Mouse (Mus musculus): ENCODE results near the gene Rbck1. TPM values are rescaled to one million over a fixed set of nuclear protein-coding genes. Genes with fewer than 3 reads are reported as not detected.

Gene Rbck1
- polyA plus RNA-seq, 1 experiment from 2014 or later: 72.9 TPM

DNA sequence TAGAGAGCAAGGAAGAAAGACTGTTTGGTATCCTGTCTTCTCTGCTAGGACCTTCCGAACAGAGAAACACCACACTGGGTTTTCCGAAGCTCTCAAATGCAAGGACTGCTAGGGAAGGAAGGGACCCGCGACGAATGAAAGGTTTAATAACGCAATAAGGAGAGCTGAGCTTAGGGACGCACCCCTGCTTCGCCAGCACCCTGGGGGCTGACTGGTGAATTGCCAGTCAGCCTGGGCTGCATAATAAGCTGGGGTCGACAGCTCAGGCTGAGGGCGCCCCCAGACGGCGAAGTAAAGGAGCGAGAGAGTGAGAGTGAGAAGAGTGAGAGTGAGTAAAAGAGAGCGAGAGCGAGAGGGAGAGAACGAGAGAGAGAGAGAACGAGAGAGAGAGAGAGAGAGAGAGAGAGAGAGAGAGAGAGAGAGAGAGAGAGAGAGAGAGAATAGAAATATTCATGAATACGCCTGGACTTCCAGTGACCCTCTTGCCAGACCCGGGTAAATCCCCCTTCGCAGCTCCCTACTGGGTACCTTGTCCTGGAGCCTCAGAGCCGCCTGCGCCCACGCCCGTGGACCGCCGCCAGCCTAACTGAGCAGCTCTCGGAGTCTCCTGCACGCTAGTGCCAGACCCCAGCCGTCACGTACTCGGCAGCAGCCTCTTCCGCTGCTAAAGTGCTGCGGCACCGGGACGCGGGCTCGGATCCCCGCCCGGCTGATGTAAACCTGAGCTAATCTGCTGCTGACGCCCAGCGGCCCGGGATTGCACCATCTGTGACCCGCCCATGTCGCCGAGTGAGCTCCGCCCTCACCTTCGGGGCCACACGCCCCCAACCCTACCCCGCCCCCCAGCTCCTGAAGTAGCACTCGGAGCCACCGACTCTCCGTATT is 11.1 kb upstream of the Rbck1 start, which contains the start of gene Trib3:
TSS of gene Trib3 (minus strand) at position 704 of the 885 bp plus-strand sequence.
- Histone ChIP-seq H3K9ac (replicated peaks) (peak within 1 kb of the TSS; percentile 65), H3K4me2 (peak within 1 kb of the TSS; percentile 91), H3K4me3 (replicated peaks) (peak within 1 kb of the TSS; percentile 57), H3K9me3 (no peaks in the 10 kb centered on the region), H3K36me3 (no peaks in the 10 kb centered on the region), H3K27ac (no peak within 1 kb of the TSS), H3K4me1 (replicated peaks) (peaks cover 12% of the 10 kb centered on the region; the same call in 1 of the 2 replicates), H3K27me3 (peaks cover 32% of the 10 kb centered on the region)
- under 1% methylated on average over 52 of the region's 52 CpGs for WGBS
- peak; percentile 69 for ATAC-seq (ENCODE audit: insufficient number of reproducible peaks, insufficient read depth, low FRiP score, low TSS enrichment, low read depth)

DNA sequence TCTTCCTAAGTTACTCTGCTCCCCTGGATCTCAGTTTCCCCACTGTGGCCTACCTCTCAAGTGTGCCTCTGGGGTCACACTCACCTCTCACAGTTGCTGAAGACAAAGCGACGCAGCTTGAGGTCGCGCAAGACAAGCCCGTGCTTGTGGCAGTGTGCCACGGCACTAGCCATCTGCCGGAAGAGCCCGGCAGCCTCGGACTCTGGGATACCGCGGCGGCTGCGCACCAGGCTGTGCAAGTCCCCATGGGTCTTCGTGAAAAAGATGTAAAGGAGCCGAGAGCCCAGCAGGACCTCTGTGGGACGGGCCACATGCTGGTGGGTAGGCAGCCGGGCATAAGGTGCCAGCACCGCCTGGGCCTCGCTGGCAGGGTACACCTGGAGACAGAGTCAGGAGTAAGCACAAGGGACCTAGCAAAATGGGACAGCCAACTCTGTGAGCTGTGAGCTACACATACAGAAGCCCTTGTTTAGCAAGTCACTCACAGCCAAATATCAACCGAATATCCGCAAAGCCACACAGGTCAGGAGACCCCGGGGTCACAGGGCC is 7.3 kb upstream of the Rbck1 start:
- H3K9ac ChIP-seq (replicated peaks): no peak overlapping the region
- H3K27me3 ChIP-seq: peaks cover 37% of the 10 kb centered on the region
- no peak for ATAC-seq (ENCODE audit: insufficient number of reproducible peaks, insufficient read depth, low FRiP score, low TSS enrichment, low read depth)
- peaks cover 12% of the 10 kb centered on the region; the same call in 1 of the 2 replicates for H3K4me1 ChIP-seq (replicated peaks)
- H3K4me2 ChIP-seq: no peak overlapping the region
- no peak overlapping the region for H3K27ac ChIP-seq
- no peaks in the 10 kb centered on the region for H3K9me3 ChIP-seq
- H3K36me3 ChIP-seq: no peaks in the 10 kb centered on the region
- WGBS: 85% methylated on average over 22 of the region's 22 CpGs
- no peak overlapping the region for H3K4me3 ChIP-seq (replicated peaks)

DNA sequence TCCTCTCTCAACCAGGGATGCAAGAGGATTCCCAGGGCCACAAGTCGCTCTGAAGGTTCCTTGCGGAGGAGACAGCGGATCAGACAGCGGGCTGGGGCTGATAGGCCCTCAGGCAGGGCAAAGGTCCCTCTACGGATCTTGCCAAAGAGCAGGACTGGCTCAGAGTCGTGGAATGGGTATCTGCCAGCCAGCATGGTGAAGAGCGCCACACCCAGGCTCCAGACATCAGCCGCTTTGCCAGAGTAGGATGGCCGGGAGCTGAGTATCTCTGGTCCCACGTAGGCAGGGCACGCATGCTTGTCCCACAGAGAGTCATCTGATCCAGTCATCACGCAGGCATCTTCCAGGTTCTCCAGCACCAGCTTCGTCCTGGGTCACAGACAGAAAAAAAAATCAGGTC is 5.9 kb upstream of the Rbck1 start:
- peaks cover 5% of the 10 kb centered on the region; the same call in 1 of the 2 replicates for H3K4me1 ChIP-seq (replicated peaks)
- 83% methylated on average over 13 of the region's 13 CpGs for WGBS
- no peak overlapping the region for H3K9ac ChIP-seq (replicated peaks)
- H3K27ac ChIP-seq: no peak overlapping the region
- peaks cover 31% of the 10 kb centered on the region for H3K27me3 ChIP-seq
- no peak for ATAC-seq (ENCODE audit: insufficient number of reproducible peaks, insufficient read depth, low FRiP score, low TSS enrichment, low read depth)
- H3K4me3 ChIP-seq (replicated peaks): no peak overlapping the region
- H3K9me3 ChIP-seq: no peaks in the 10 kb centered on the region
- no peaks in the 10 kb centered on the region for H3K36me3 ChIP-seq
- no peak overlapping the region for H3K4me2 ChIP-seq

DNA sequence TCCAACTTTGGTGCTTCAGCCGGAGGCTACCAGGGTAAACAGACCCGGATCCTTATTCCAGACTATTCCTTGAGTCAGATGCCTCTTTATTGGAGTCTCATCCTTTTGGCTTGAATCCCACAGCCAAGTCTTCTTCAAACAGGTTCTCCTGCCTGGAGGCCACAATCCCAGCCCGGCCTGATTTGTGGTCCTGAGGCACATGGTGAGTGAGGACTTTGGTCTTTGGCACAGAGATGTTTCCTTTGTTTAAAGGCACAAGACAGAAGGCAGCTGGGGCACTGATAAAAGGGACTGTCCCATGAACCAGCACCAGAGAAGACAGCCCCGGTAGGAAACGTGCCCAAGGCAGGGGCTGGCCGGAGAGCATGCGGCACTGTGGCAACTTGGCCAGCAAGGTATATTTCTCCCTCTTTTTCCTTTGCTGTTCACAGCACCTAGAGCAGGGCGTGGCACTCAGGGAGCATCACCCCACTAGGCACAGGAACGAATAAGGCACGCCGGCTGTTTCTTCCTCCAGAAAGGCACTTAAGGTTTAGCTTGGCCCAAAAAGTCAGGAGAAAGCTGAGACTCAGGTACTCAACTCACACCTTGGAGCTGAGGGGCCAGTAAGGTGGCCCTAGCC is 5.2 kb upstream of the Rbck1 start:
- H3K9ac ChIP-seq (replicated peaks): no peak overlapping the region
- no peaks in the 10 kb centered on the region for H3K4me1 ChIP-seq (replicated peaks)
- peaks cover 26% of the 10 kb centered on the region for H3K27me3 ChIP-seq
- no peaks in the 10 kb centered on the region for H3K9me3 ChIP-seq
- 83% methylated on average over 11 of the region's 11 CpGs for WGBS
- H3K4me3 ChIP-seq (replicated peaks): no peak overlapping the region
- no peaks in the 10 kb centered on the region for H3K36me3 ChIP-seq
- H3K4me2 ChIP-seq: no peak overlapping the region
- H3K27ac ChIP-seq: no peak overlapping the region
- ATAC-seq (ENCODE audit: insufficient number of reproducible peaks, insufficient read depth, low FRiP score, low TSS enrichment, low read depth): no peak

DNA sequence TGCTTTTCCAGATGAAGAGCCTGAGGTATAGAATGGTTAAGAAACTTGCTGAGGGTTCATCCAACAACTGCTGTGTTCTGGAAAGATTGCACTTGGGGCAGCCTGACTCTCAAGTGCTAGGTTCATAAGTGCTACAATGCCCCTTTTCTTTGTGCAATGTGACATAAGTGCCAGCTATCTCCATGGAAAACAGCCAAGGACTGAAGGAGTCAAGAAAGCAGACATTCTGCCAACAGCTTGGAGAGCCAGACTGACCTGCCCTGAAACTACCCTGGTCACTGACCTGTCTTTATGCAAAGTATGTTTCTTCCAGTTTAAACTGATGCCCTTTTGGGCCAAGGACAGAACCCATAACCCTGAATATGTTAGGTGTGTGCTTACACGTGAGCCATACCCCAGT is 4.4 kb upstream of the Rbck1 start:
- no peak overlapping the region for H3K4me3 ChIP-seq (replicated peaks)
- H3K27me3 ChIP-seq: peaks cover 19% of the 10 kb centered on the region
- no peaks in the 10 kb centered on the region for H3K36me3 ChIP-seq
- no peak overlapping the region for H3K27ac ChIP-seq
- ATAC-seq (ENCODE audit: insufficient number of reproducible peaks, insufficient read depth, low FRiP score, low TSS enrichment, low read depth): no peak
- H3K9ac ChIP-seq (replicated peaks): no peak overlapping the region
- WGBS: 82% methylated on average over 1 of the region's 1 CpGs
- no peak overlapping the region for H3K4me2 ChIP-seq
- H3K4me1 ChIP-seq (replicated peaks): no peaks in the 10 kb centered on the region
- no peaks in the 10 kb centered on the region for H3K9me3 ChIP-seq

DNA sequence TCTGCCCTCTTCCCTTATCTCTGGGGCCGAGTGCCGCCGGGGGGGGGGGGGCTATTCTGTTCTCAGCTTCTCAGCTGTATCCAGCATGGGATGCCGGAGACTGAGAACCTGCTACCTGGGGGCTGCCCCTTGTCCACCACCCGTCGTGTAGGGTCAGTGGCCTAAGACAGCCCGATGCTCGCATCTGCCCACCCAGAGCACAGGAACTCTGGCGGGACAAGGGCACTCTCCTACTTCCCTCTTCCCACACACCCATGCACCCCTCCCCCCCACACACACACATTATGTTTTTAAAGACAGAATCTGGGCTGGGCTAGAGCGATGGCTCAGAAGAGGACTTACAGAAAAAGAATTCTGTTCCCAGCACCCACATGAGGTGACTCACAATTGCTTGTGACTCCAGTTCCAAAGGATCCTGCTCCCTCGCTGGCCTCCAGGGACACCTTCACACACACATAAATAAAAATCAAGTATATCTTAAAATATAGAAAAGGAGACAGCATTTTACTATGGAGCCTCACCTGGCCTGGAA is 2.9 kb upstream of the Rbck1 start:
- peaks cover 13% of the 10 kb centered on the region for H3K4me1 ChIP-seq (replicated peaks)
- H3K36me3 ChIP-seq: peaks cover 3% of the 10 kb centered on the region; the same call in 1 of the 2 replicates
- H3K9ac ChIP-seq (replicated peaks): 0 out of 2 replicates have a peak overlapping the region, but pooled peaks have one; percentile 8
- H3K9me3 ChIP-seq: no peaks in the 10 kb centered on the region
- WGBS: 58% methylated on average over 11 of the region's 11 CpGs
- no peak for ATAC-seq (ENCODE audit: insufficient number of reproducible peaks, insufficient read depth, low FRiP score, low TSS enrichment, low read depth)
- peaks cover 16% of the 10 kb centered on the region for H3K27me3 ChIP-seq
- H3K4me3 ChIP-seq (replicated peaks): no peak overlapping the region
- no peak overlapping the region for H3K27ac ChIP-seq
- no peak overlapping the region for H3K4me2 ChIP-seq

DNA sequence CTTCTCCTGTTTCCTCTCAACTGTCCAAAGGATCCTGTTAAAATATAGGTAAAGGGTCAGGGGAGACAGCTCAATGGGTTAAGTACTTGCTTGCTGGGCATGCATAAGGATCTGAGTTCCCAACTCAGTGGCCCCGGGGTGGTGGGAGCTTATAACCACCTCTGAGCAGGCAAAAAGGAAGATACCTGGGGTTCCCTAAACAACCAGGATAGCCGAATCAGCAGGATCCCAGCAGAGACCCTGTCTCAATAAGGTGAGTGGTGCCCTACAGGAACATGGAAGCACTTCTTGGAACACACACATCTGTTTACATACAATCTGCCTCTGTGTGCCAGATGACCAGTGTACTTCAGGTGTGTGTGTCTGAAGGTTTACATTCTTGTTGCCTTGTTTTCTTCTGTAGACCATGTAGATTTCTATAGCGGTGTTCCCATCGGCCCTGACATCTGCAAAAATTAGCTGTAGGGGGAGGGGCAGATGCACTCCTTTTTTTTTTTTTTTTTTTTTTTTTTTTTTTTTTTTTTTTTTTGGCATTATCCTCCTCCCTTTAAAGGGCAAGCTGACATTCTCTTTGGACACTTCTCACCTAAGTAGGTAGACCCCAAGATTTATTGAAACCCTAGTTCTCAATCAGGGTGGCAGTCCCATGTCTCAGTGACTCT is 1.0 kb upstream of the Rbck1 start:
- no peak for ATAC-seq (ENCODE audit: insufficient number of reproducible peaks, insufficient read depth, low FRiP score, low TSS enrichment, low read depth)
- no peak overlapping the region for H3K4me2 ChIP-seq
- 73% methylated on average over 4 of the region's 4 CpGs for WGBS

DNA sequence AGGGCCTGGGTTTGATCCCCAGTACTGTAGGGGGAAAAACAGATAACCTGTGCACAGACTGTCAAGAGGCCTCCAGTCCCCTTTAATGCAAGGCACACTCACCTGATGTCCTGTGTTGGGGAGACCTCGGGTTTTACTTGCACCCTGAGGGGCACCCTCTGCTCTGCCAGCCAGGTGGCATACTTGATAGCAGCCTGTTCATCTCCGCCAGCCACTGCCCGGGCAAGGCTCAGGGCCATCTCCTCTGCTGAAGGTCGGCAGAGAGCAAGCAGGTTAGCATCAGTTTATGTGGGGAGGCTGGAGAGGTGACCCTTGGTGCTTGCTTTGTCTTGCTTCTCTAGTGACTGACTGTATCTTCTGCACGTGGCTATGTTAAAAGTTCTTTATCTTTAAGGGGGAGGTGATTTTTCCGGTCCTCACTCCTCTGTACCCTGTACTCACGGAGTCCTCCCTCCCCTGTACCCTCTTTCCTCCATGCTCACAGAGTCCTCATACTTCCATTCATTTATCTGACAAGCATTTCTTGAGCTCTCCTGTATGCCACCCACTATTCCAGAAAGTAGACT is 1.5 kb downstream of the Rbck1 start:
- 62% methylated on average over 7 of the region's 7 CpGs for WGBS
- Histone ChIP-seq H3K27ac (no peak overlapping the region), H3K4me1 (replicated peaks) (peaks cover 16% of the 10 kb centered on the region), H3K4me3 (replicated peaks) (peak overlapping the region; percentile 91), H3K9ac (replicated peaks) (0 out of 2 replicates have a peak overlapping the region, but pooled peaks have one; percentile 23), H3K4me2 (peak overlapping the region; percentile 76), H3K36me3 (peaks cover 41% of the 10 kb centered on the region), H3K27me3 (peaks cover 8% of the 10 kb centered on the region; the same call in 1 of the 2 replicates), H3K9me3 (no peaks in the 10 kb centered on the region)
- no peak for ATAC-seq (ENCODE audit: insufficient number of reproducible peaks, insufficient read depth, low FRiP score, low TSS enrichment, low read depth)

More for the DNA sequence above, 1.0 kb upstream of the Rbck1 start:
- Histone ChIP-seq H3K9me3 (no peaks in the 10 kb centered on the region), H3K4me3 (replicated peaks) (no peak overlapping the region), H3K27ac (no peak overlapping the region), H3K27me3 (peaks cover 16% of the 10 kb centered on the region), H3K4me1 (replicated peaks) (peaks cover 16% of the 10 kb centered on the region), H3K9ac (replicated peaks) (no peak overlapping the region), H3K36me3 (peaks cover 17% of the 10 kb centered on the region)

DNA sequence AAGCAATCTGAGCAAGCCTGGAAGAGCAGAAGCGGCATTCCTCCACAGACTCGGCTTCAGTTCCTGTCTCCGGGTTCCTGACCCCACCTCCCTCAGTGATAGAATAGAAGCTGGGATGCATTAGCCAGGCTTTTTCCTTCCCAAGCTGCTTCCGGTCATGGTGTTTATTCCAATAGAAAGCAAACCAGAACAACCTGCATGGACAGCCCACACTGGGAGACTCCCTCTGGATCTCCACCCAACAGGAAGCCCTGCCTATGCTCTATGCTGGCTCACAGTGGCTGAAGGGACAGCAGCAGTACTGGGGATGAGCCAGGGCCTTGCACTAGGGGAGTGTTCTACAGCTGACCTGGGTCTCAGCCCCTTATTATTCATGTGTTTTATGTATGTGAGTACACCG is 4.5 kb downstream of the Rbck1 start:
- H3K4me2 ChIP-seq: no peak overlapping the region
- H3K36me3 ChIP-seq: peaks cover 71% of the 10 kb centered on the region
- ATAC-seq (ENCODE audit: insufficient number of reproducible peaks, insufficient read depth, low FRiP score, low TSS enrichment, low read depth): no peak
- H3K4me1 ChIP-seq (replicated peaks): peaks cover 16% of the 10 kb centered on the region
- WGBS: 72% methylated on average over 5 of the region's 5 CpGs
- no peak overlapping the region for H3K4me3 ChIP-seq (replicated peaks)
- no peaks in the 10 kb centered on the region for H3K27me3 ChIP-seq
- no peak overlapping the region for H3K27ac ChIP-seq
- no peak overlapping the region for H3K9ac ChIP-seq (replicated peaks)
- no peaks in the 10 kb centered on the region for H3K9me3 ChIP-seq

DNA sequence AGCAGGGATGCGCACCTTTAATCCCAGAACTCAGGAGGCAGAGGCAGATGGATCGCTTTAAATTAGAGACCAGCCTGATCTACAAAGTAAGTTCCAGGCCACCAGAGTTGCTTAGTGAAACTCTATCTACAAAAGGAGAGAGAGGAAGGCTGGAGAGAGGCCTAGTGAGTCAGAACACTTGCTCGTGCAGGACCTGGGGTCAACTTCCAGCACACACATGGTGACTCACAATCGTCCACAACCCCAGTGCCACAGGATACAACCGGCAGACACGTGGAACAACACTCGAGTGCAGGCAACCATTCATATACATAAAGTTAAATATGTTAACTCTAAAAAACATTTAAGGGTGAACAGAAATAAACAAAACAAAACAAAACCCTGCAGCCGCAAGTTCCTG is 5.8 kb downstream of the Rbck1 start:
- peaks cover 15% of the 10 kb centered on the region for H3K4me1 ChIP-seq (replicated peaks)
- H3K27me3 ChIP-seq: no peaks in the 10 kb centered on the region
- WGBS: 92% methylated on average over 8 of the region's 8 CpGs
- no peak for ATAC-seq (ENCODE audit: insufficient number of reproducible peaks, insufficient read depth, low FRiP score, low TSS enrichment, low read depth)
- H3K9ac ChIP-seq (replicated peaks): no peak overlapping the region
- H3K27ac ChIP-seq: no peak overlapping the region
- no peak overlapping the region for H3K4me3 ChIP-seq (replicated peaks)
- H3K9me3 ChIP-seq: no peaks in the 10 kb centered on the region
- H3K36me3 ChIP-seq: peaks cover 84% of the 10 kb centered on the region
- no peak overlapping the region for H3K4me2 ChIP-seq
